Mouse (Mus musculus) kidney, adult 2 months (tissue): ENCODE data around the gene Prpf18. TPM values are rescaled to one million over a fixed set of nuclear protein-coding genes. Genes with fewer than 3 reads are reported as not detected.

Experiments used
- DNase-seq: peaks from one replicate; pipeline ENCODE4 v3.0.0; 2021
- H3K27ac ChIP-seq: fragments of 200-500 bp; 2 replicates; pipeline ENCODE4 v1.5.1; 2012; ENCODE audit warnings: low read depth, low read length, control low read depth, inconsistent platforms; ENCODE audit not compliant: insufficient read depth
- H3K27me3 ChIP-seq: fragments of 200-500 bp; replicated peaks from 2 replicates; pipeline ENCODE4 v1.6.1; 2012; ENCODE audit warnings: mild to moderate bottlenecking, moderate library complexity, low read length, inconsistent platforms; ENCODE audit not compliant: control insufficient read depth, insufficient read depth
- H3K36me3 ChIP-seq: fragments of 200-500 bp; 2 replicates; pipeline ENCODE4 v1.6.1; 2012; ENCODE audit warnings: mild to moderate bottlenecking, moderate library complexity, low read length, inconsistent platforms; ENCODE audit not compliant: control insufficient read depth, insufficient read depth
- H3K4me1 ChIP-seq: fragments of 200-500 bp; 2 replicates; pipeline ENCODE4 v1.6.1; 2011; ENCODE audit warnings: low read length; ENCODE audit not compliant: control insufficient read depth, insufficient read depth
- H3K4me3 ChIP-seq: fragments of 200-500 bp; 2 replicates; pipeline ENCODE4 v1.5.1; 2011; ENCODE audit warnings: mild to moderate bottlenecking, low read depth, low read length, control low read depth; ENCODE audit not compliant: insufficient read depth
- CTCF ChIP-seq: fragments of 200-500 bp; conservative IDR thresholded peaks from 2 replicates; pipeline ENCODE4 v1.5.1; 2011; ENCODE audit warnings: low read depth, mild to moderate bottlenecking, control low read depth, low read length, moderate library complexity, mixed read lengths; ENCODE audit not compliant: insufficient read depth, insufficient read length
- POLR2A ChIP-seq: fragments of 200-500 bp; IDR thresholded peaks from one replicate; pipeline ENCODE4 v1.6.1; 2011; ENCODE audit warnings: low read depth, low read length, control low read depth
- WGBS: fragments of 180-500 bp; shearing (Covaris S2); methylation state at CpG from one replicate; pipeline ENCODE4 v1.1.7; 2018; 5-methylcytosine and 5-hydroxymethylcytosine counted together
- polyA plus RNA-seq: library from polyadenylated mRNA; depleted of rRNA; stranded (reverse); fragments of >200 nt; gene quantifications from 2 replicates; pipeline ENCODE4 v1.2.3, GENCODE M21; 2012

The Prpf18 gene
- polyA plus RNA-seq, 1 experiment, result 12.2 TPM

DNA sequence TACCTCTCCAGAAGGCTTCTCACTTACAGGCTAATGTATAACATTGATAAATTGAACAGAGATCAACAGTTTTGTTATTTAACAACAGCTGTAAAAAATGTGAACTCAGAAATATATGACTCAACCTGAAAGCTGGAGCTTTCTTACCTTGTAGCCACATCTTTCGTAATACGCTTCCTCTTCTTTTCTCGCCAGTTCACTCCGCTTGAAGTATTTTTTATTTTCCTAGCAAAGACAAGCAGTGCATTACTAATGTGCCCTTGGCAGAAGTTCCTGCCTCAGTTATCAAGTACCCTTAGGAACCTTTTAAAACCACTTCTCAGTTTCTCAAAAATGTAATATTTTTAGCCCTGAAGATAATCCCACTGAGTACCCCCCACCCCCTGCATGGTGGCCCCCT lies 3.8 kb downstream of the Prpf18 start:
- peaks cover 3% of the 10 kb centered on the region; the same call in 1 of the 2 replicates for H3K36me3 ChIP-seq
- TF ChIP-seq POLR2A (no peak), CTCF (no peak)
- no peak overlapping the region for H3K27ac ChIP-seq
- H3K4me3 ChIP-seq, result no peak overlapping the region
- H3K4me1 ChIP-seq, result peaks cover 3% of the 10 kb centered on the region
- 83% methylated on average over 4 of the region's 4 CpGs for WGBS
- no peaks in the 10 kb centered on the region for H3K27me3 ChIP-seq
- DNase-seq, result no peak

DNA sequence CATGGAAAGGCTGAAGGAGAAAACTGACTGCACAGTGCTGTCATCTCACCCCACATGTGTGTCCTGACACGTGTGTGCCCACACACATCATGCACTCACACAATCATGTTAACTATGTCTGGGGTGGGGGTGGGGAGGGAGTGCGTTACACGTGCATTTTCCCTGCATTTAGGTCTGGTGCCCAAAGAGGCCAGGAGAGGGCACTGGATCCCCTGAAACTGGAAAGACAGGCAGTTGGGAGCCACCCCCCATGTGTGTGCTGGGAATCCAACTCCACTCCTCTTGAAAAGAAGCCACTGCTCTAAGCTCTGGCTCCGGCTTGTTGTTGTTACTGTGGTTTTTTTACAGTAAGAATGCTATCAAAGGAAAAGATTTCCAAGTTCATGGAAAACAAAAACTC lies 6.8 kb downstream of the Prpf18 start:
- WGBS, result 87% methylated on average over 4 of the region's 4 CpGs
- H3K27me3 ChIP-seq, result no peaks in the 10 kb centered on the region
- no peak overlapping the region for H3K4me3 ChIP-seq
- no peak for TF ChIP-seq CTCF
- TF ChIP-seq POLR2A, result no peak
- peaks cover 5% of the 10 kb centered on the region; the same call in 1 of the 2 replicates for H3K36me3 ChIP-seq
- no peak for DNase-seq
- no peak overlapping the region for H3K27ac ChIP-seq
- H3K4me1 ChIP-seq, result no peaks in the 10 kb centered on the region; the same call in 1 of the 2 replicates

DNA sequence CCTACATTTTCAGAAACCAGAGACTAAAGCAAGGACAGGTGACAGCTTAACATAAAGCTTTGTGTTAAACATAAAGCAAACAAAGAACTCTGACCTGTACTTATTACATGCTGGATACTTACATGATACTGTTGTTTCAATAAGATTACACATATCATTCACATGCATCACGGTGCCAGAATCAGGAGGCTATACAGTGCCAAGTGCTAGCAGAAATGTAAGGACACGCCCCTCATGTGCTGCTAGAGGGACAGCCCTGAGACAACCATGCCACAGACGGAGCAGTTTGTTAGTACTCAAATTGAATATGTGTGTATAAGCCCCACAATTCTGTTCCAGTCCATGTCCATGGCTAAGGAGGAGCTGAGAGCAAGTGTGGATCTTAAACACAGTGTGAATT lies 13.7 kb downstream of the Prpf18 start:
- Histone ChIP-seq H3K4me3 (no peak overlapping the region), H3K36me3 (peaks cover 2% of the 10 kb centered on the region; the same call in 1 of the 2 replicates), H3K4me1 (no peaks in the 10 kb centered on the region), H3K27me3 (no peaks in the 10 kb centered on the region), H3K27ac (no peak overlapping the region)
- DNase-seq, result no peak
- 93% methylated on average over 3 of the region's 3 CpGs for WGBS
- TF ChIP-seq POLR2A (no peak), CTCF (no peak)

- Histone ChIP-seq H3K27me3 (no peaks in the 10 kb centered on the region), H3K4me3 (no peak overlapping the region), H3K36me3 (peaks cover 1% of the 10 kb centered on the region; the same call in 1 of the 2 replicates), H3K4me1 (no peaks in the 10 kb centered on the region), H3K27ac (no peak overlapping the region)
- WGBS, result 79% methylated on average over 7 of the region's 7 CpGs
- no peak for DNase-seq
- TF ChIP-seq POLR2A, result no peak
- TF ChIP-seq CTCF, result no peak
Observed at GRCm38 (mm10) chr2:4636656-4637055, 15.3 kb downstream of the Prpf18 start.

DNA sequence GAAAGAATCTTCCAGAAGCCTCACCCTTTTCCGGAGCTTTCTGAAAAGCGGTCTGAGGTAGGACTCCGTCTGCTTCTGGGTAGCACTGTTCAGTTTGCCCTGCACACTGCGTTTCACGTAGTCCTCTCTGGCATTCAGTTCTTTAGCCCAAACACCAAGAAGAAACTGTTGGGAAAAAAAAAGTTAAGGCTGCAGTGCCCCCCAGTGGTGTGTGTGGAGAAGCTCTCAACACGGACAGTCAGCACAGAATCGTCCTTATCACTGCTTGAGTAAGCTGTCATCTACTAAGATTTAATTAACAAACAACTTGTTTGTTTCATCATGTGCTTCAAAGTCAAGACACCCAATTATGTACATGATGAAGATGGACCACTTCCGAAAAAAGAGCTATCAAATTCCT lies 16.1 kb downstream of the Prpf18 start:
- H3K36me3 ChIP-seq, result peaks cover 1% of the 10 kb centered on the region; the same call in 1 of the 2 replicates
- 79% methylated on average over 8 of the region's 8 CpGs for WGBS
- H3K27me3 ChIP-seq, result no peaks in the 10 kb centered on the region
- DNase-seq, result no peak
- no peaks in the 10 kb centered on the region for H3K4me1 ChIP-seq
- H3K4me3 ChIP-seq, result no peak overlapping the region
- TF ChIP-seq POLR2A (no peak), CTCF (0 out of 2 replicates have a peak, but pooled peaks have one; percentile 24)
- no peak overlapping the region for H3K27ac ChIP-seq

DNA sequence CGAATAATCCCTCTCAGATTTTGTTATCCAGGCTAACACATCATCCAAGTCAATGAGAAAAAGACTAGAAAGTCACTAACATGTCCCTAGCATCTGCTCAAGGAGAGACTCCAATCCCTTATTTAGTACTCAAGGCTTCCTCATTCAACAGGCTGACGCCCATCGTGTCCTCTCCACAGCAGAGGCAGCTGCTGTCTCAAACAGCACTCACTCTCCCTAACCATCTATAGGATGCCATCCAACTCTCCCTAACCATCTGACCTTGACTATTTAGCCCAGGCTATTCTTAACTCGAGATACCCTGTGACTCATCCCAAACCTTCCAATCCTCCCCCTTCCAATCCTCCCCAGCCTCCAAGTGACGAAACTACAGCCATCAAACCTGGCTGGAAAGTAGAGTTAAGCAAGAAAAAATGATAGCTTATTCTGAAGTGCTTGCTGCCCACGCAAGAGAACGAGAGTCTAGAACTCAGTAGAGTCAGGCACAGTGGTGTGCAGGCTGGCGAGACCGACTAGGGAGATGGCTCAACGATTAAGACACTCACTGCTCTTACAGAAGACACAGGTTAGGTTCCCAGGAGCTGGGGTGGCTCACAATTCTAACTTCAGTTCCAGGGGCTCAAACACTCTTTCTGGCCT lies 21.6 kb downstream of the Prpf18 start:
- Histone ChIP-seq H3K27ac (no peak overlapping the region), H3K4me3 (no peak overlapping the region), H3K36me3 (peaks cover 3% of the 10 kb centered on the region), H3K27me3 (no peaks in the 10 kb centered on the region), H3K4me1 (no peaks in the 10 kb centered on the region)
- TF ChIP-seq CTCF (no peak), POLR2A (no peak)
- no peak for DNase-seq
- WGBS, result 95% methylated on average over 10 of the region's 10 CpGs

DNA sequence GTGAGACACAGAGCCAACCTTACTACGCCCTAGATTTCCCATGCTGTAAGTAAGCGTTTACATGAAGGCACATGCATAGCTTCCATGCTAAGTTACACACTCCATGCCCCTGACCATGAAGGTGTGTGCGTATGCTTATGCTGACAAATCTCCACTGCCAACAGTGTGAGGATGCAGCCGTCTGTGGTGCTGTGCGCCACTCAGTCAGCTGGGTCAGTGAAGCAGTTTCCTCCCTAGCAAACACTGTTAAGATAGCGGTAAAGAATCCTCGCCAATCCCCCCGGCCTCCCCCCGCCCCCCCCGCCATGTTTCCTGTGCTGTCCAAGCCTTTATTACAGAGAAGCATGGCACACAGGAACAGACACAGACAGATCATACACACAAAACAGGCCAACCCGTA lies 22.4 kb downstream of the Prpf18 start:
- Histone ChIP-seq H3K27me3 (no peaks in the 10 kb centered on the region), H3K36me3 (peaks cover 3% of the 10 kb centered on the region), H3K4me3 (no peak overlapping the region), H3K27ac (no peak overlapping the region), H3K4me1 (no peaks in the 10 kb centered on the region)
- DNase-seq, result no peak
- no peak for TF ChIP-seq POLR2A
- TF ChIP-seq CTCF, result no peak
- 78% methylated on average over 11 of the region's 11 CpGs for WGBS
